Comparison of ENCODE assay signal across 12 mouse cellular contexts in the genomic region with DNA sequence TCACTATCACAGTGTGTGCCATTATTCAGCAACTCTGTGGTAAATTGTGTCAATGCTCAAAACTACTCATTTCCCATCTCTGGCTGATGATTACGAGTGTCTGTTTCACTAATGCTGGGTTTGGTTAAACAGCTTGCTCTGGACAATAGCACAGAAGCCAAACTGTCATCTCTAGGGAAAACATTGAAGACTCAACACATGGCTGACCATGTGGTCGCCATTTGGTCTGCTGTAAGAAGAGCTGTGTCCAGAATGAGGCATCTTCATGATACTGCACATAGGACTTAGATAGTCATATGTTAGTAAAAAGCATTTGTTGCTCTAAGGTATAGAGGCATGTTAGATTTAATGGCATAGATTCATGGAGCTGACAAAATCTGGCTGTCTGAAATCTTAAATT.
DNase-seq lines count a peak whose midpoint lies in the region.
"Had no signal": no experiment of that assay in that cellular context is flagged by ENCODE, and none has a peak within 500 bp of the region (broad histone marks: within the 10 kb centered on the region; RNA-seq: fewer than 3 reads in every experiment).

No protein-coding gene starts in this region.

- peak; percentile 2 to 9 for DNase-seq in layer of hippocampus, postnatal 14 days (ENCODE audit: low spot score in 2 of 2)
- DNase-seq in layer of hippocampus, postnatal 25 days (ENCODE audit: extremely low spot score in 1 of 2, low spot score in 1 of 2) = no peak
- peak; percentile 77 for DNase-seq in cerebellum, adult 11-12 months
- DNase-seq in cerebellum, adult 9-11 months = peak; percentile 80
- DNase-seq in skeletal muscle tissue, adult 2 months (ENCODE audit: low read depth, low spot score) = peak; percentile 3
- no peak for DNase-seq in thymus, postnatal 25 days
- no peak for DNase-seq in T-cell, adult 2 months (ENCODE audit: low spot score)
- DNase-seq: adrenal gland, adult 2 months; kidney, postnatal 4 days; layer of hippocampus, adult 9-11 months; right cerebral cortex, postnatal 25 days; thymus, adult 18-20 months had no signal

Comparison
In these comparisons a context has a peak if more than half of its experiments do, and no peak if none do; other contexts are left out.
1. DNase-seq: peak in layer of hippocampus, postnatal 14 days (2 of 2), cerebellum, adult 11-12 months (single experiment), cerebellum, adult 9-11 months (single experiment) and skeletal muscle tissue, adult 2 months (single experiment); none in layer of hippocampus, postnatal 25 days (0 of 2), thymus, postnatal 25 days (single experiment) and T-cell, adult 2 months (single experiment).